Mouse (Mus musculus) splenic B cell, adult 2 months (primary cell): ENCODE data around the gene Uvrag.

Source experiments
- DNase-seq: peaks from one replicate; pipeline ENCODE4 v3.0.0-alpha.2; 2011; ENCODE audit warnings: low read depth, low spot score
- H3K27me3 ChIP-seq: 2 replicates; pipeline ENCODE4 v1.6.1; 2012; ENCODE audit warnings: mild to moderate bottlenecking, low read length, moderate library complexity, mixed read lengths; ENCODE audit not compliant: control insufficient read depth, poor library complexity, insufficient read depth, severe bottlenecking
- H3K36me3 ChIP-seq: 2 replicates; pipeline ENCODE4 v1.6.1; 2012; ENCODE audit warnings: mild to moderate bottlenecking, low read length, moderate library complexity, mixed read lengths; ENCODE audit not compliant: control insufficient read depth, poor library complexity, insufficient read depth, severe bottlenecking

Uvrag gene

GRCm38 (mm10) chr7:99061056-99061680 lies 79.8 kb downstream of the Uvrag start:
- Histone ChIP-seq H3K27me3 (no peaks in the 10 kb centered on the region), H3K36me3 (0 out of 2 replicates have a peak, but pooled peaks cover 4% of the 10 kb centered on the region)
- DNase-seq: no peak

- no peak for DNase-seq
- H3K36me3 ChIP-seq: 0 out of 2 replicates have a peak, but pooled peaks cover 4% of the 10 kb centered on the region
- H3K27me3 ChIP-seq: no peaks in the 10 kb centered on the region
These were observed 80.5 kb downstream of the Uvrag start for GRCm38 (mm10) chr7:99060476-99060875.

GRCm38 (mm10) chr7:99059934-99060333 lies 81.0 kb downstream of the Uvrag start:
- Histone ChIP-seq H3K27me3 (no peaks in the 10 kb centered on the region), H3K36me3 (0 out of 2 replicates have a peak, but pooled peaks cover 4% of the 10 kb centered on the region)
- DNase-seq: no peak

- Histone ChIP-seq H3K36me3 (no peaks in the 10 kb centered on the region), H3K27me3 (no peaks in the 10 kb centered on the region)
- DNase-seq: no peak
These were observed 83.8 kb downstream of the Uvrag start for GRCm38 (mm10) chr7:99057053-99057630.

GRCm38 (mm10) chr7:99053626-99054025 lies 87.3 kb downstream of the Uvrag start:
- no peak for DNase-seq
- no peaks in the 10 kb centered on the region for H3K27me3 ChIP-seq
- H3K36me3 ChIP-seq: peaks cover 2% of the 10 kb centered on the region; the same call in 1 of the 2 replicates

- Histone ChIP-seq H3K27me3 (no peaks in the 10 kb centered on the region), H3K36me3 (peaks cover 2% of the 10 kb centered on the region)
- DNase-seq: no peak
These were observed 88.3 kb downstream of the Uvrag start for GRCm38 (mm10) chr7:99052471-99053241.

DNA sequence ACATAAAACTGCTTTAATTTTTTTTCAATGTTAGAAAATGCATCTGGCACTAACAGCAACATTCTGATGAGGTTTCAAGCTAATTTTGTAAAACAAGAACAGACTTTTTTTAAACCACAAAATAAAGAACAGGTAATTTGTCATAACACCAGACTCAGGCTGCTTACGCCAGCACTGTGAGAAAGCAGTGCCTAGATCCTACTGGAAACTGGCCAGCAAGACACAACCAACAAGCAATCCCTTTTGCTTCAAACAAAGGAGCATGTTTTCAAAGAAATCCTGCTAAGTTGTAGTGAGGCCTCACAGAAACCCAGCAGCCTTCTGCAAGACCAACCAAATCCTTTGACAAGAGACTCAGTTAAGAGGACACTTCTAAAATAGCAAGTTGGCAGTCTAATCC lies 90.1 kb downstream of the Uvrag start:
- H3K27me3 ChIP-seq: no peaks in the 10 kb centered on the region
- DNase-seq: no peak

GRCm38 (mm10) chr7:99049897-99050296 lies 91.0 kb downstream of the Uvrag start:
- Histone ChIP-seq H3K27me3 (no peaks in the 10 kb centered on the region), H3K36me3 (peaks cover 2% of the 10 kb centered on the region)
- DNase-seq: peak; percentile 58

More for the DNA sequence above, 90.1 kb downstream of the Uvrag start:
- H3K36me3 ChIP-seq: peaks cover 2% of the 10 kb centered on the region

GRCm38 (mm10) chr7:99046545-99047206 lies 94.3 kb downstream of the Uvrag start:
- Histone ChIP-seq H3K36me3 (peaks cover 2% of the 10 kb centered on the region), H3K27me3 (no peaks in the 10 kb centered on the region)
- DNase-seq: no peak

GRCm38 (mm10) chr7:99045525-99045924 lies 95.4 kb downstream of the Uvrag start:
- Histone ChIP-seq H3K27me3 (no peaks in the 10 kb centered on the region), H3K36me3 (peaks cover 2% of the 10 kb centered on the region)
- DNase-seq: no peak

GRCm38 (mm10) chr7:99043923-99044322 lies 97.0 kb downstream of the Uvrag start:
- Histone ChIP-seq H3K27me3 (no peaks in the 10 kb centered on the region), H3K36me3 (no peaks in the 10 kb centered on the region; the same call in none of the 2 replicates)
- DNase-seq: no peak

GRCm38 (mm10) chr7:99043322-99043721 lies 97.6 kb downstream of the Uvrag start:
- no peaks in the 10 kb centered on the region; the same call in none of the 2 replicates for H3K36me3 ChIP-seq
- no peaks in the 10 kb centered on the region for H3K27me3 ChIP-seq
- DNase-seq: peak; percentile 52

DNA sequence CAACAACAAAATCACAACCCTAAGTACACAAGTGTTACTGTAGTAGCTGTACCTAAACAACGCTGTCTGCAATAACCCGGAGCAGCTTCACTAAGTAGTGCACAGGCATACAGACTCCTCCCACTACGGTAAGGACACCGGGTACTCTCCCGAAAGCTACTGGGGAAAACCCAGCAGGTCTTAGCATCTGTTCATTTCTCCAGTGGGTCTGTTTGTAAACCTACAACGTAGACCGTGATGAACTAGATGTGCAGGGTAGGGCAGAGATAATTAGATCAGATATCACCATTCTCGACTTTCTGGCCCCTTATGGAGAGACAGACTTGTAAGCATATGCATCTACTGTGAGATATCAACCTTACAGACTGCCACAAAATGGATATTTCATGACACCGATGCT lies 99.1 kb downstream of the Uvrag start:
- DNase-seq: peak; percentile 52
- H3K36me3 ChIP-seq: peaks cover 2% of the 10 kb centered on the region; the same call in 1 of the 2 replicates
- no peaks in the 10 kb centered on the region for H3K27me3 ChIP-seq

DNA sequence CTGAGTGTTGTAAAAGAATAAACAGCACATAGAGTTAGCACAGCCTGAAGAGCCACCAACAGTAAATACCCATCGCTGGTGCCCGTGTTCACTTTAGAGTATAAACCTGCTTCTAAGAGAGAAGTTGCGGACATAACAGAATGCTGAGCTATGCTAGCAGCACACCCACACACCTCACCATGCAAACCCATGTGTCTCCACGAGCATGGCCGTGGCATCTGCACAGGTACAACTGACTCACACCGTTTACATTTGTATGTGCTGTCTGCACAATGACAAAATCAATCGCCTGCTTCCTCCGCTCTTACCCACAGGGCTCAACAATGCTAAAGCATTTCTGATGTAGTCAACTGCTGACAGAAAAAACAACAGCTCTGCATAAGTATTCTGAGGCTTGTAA lies 101.0 kb downstream of the Uvrag start:
- Histone ChIP-seq H3K27me3 (no peaks in the 10 kb centered on the region), H3K36me3 (peaks cover 2% of the 10 kb centered on the region; the same call in 1 of the 2 replicates)
- no peak for DNase-seq
